Mouse (Mus musculus): Measurements from ENCODE around the gene Lmntd2. TPM values are rescaled to one million over a fixed set of nuclear protein-coding genes. Genes with fewer than 3 reads are reported as not detected.
A peak's percentile ranks its signal among the peaks of the same experiment; 100 is the strongest.

Lmntd2 gene
- total and polyA plus RNA-seq, 3 experiments: 0.49 to 1.6 (median 0.93) TPM

GRCm38 (mm10) chr7:141167901-141168517 is 45.9 kb downstream of the Lmntd2 start:
- H3K36me3 ChIP-seq (replicated peaks): peaks cover 42% of the 10 kb centered on the region

DNA sequence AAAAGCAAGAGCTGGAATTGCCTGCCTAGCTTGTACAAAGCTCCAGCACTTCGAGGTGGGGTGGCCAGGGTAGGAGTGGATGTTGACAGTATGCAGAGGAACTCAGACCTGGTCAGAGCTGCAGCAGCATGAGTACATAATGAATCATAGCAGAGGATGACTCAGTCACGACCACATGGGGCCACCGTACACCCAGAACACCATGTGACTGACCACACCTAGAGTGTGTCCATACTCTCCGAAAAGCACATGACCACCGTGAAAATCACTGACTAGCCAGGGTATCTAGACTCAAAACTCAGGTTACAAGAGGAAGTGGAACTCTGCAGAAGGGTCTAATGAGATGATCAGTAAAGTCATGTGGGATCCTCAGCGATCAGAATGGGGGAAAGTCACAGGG is 49.0 kb downstream of the Lmntd2 start:
- Histone ChIP-seq H3K4me1 (ENCODE audit: insufficient read depth, low read depth, low read length) (peaks cover 49% of the 10 kb centered on the region), H3K27me3 (ENCODE audit: insufficient read depth, low read length) (no peaks in the 10 kb centered on the region), H3K4me3 (ENCODE audit: low read depth, low read length) (no peak overlapping the region), H3K36me3 (replicated peaks) (peaks cover 73% of the 10 kb centered on the region), H3K9me3 (replicated peaks) (no peaks in the 10 kb centered on the region)
- ATAC-seq (ENCODE audit: extremely low read depth, insufficient number of reproducible peaks, low FRiP score, poor library complexity, severe bottlenecking) (peak; percentile 48; the same call in 1 of the 2 replicates), DNase-seq (ENCODE audit: low spot score) (no peak)
- no peak for TF ChIP-seq GATA1 (IDR thresholded peaks at IDR 0.05; ENCODE audit: borderline replicate concordance, low read length)
- no peak for TF ChIP-seq CTCF (IDR thresholded peaks at IDR 0.05; ENCODE audit: low read depth, low read length)
- TF ChIP-seq POLR2AphosphoS5 (IDR thresholded peaks at IDR 0.05; ENCODE audit: insufficient replicate concordance, low read depth, low read length): no peak
- no peak for TF ChIP-seq TAL1 (conservative IDR thresholded peaks at IDR 0.05; ENCODE audit: low read depth, low read length)
- TF ChIP-seq GATA2 (IDR thresholded peaks at IDR 0.05; ENCODE audit: borderline replicate concordance, low read depth, low read length): no peak

More at GRCm38 (mm10) chr7:141167901-141168517, 45.9 kb downstream of the Lmntd2 start:
- peaks cover 4% of the 10 kb centered on the region; the same call in 1 of the 2 replicates for H3K27me3 ChIP-seq (ENCODE audit: insufficient read depth, low read length)
- H3K4me1 ChIP-seq (ENCODE audit: insufficient read depth, low read depth, low read length): peaks cover 65% of the 10 kb centered on the region
- TF ChIP-seq GATA2 (IDR thresholded peaks at IDR 0.05; ENCODE audit: borderline replicate concordance, low read depth, low read length): no peak
- ATAC-seq (ENCODE audit: extremely low read depth, insufficient number of reproducible peaks, low FRiP score, poor library complexity, severe bottlenecking) (no peak), DNase-seq (ENCODE audit: low spot score) (peak; percentile 45)
- H3K4me3 ChIP-seq (ENCODE audit: low read depth, low read length): peak overlapping the region; percentile 72
- H3K9me3 ChIP-seq (replicated peaks): no peaks in the 10 kb centered on the region

GRCm38 (mm10) chr7:141164397-141164796 is 49.5 kb downstream of the Lmntd2 start:
- Histone ChIP-seq H3K9me3 (replicated peaks) (no peaks in the 10 kb centered on the region), H3K4me3 (ENCODE audit: low read depth, low read length) (no peak overlapping the region), H3K27me3 (ENCODE audit: insufficient read depth, low read length) (no peaks in the 10 kb centered on the region), H3K36me3 (replicated peaks) (peaks cover 76% of the 10 kb centered on the region), H3K4me1 (ENCODE audit: insufficient read depth, low read depth, low read length) (peaks cover 45% of the 10 kb centered on the region)
- ATAC-seq (ENCODE audit: extremely low read depth, insufficient number of reproducible peaks, low FRiP score, poor library complexity, severe bottlenecking): no peak
- TF ChIP-seq GATA2 (IDR thresholded peaks at IDR 0.05; ENCODE audit: borderline replicate concordance, low read depth, low read length): no peak
- TF ChIP-seq GATA1 (IDR thresholded peaks at IDR 0.05; ENCODE audit: borderline replicate concordance, low read length): no peak
- TF ChIP-seq POLR2AphosphoS5 (IDR thresholded peaks at IDR 0.05; ENCODE audit: insufficient replicate concordance, low read depth, low read length): no peak
- no peak for TF ChIP-seq CTCF (IDR thresholded peaks at IDR 0.05; ENCODE audit: low read depth, low read length)
- no peak for TF ChIP-seq TAL1 (conservative IDR thresholded peaks at IDR 0.05; ENCODE audit: low read depth, low read length)
- DNase-seq (ENCODE audit: low spot score): no peak

Other genes starting within 250 kb of the Lmntd2 start
Only the 20 nearest of the 29 such genes appear.
- not detected in 2 replicates for gene Ifitm6, start 196.2 kb downstream of the Lmntd2 start, total RNA-seq (2014; fragmentation: Nextera tagmentation)
- not detected in 2 replicates for gene Ifitm6, start 196.2 kb downstream of the Lmntd2 start, total RNA-seq (2017)
- not detected in 2 replicates for gene Ifitm6, start 196.2 kb downstream of the Lmntd2 start, polyA plus RNA-seq (2012)
- gene Gm17387, start 184.9 kb downstream of the Lmntd2 start, total RNA-seq (2014; fragmentation: Nextera tagmentation): not detected in 2 replicates
- gene Gm17387, start 184.9 kb downstream of the Lmntd2 start, total RNA-seq (2017): not detected in 2 replicates
- not detected in 2 replicates for gene Gm17387, start 184.9 kb downstream of the Lmntd2 start, polyA plus RNA-seq (2012)
- gene B4galnt4, start 153.0 kb downstream of the Lmntd2 start, total RNA-seq (2014; fragmentation: Nextera tagmentation): not detected in 2 replicates
- gene B4galnt4, start 153.0 kb downstream of the Lmntd2 start, total RNA-seq (2017): 0.06 TPM in 1 of 2 replicates, not detected in the other
- not detected in 2 replicates for gene B4galnt4, start 153.0 kb downstream of the Lmntd2 start, polyA plus RNA-seq (2012)
- gene Pkp3, start 135.9 kb downstream of the Lmntd2 start, total RNA-seq (2014; fragmentation: Nextera tagmentation): not detected in 2 replicates
- not detected in 2 replicates for gene Pkp3, start 135.9 kb downstream of the Lmntd2 start, total RNA-seq (2017)
- gene Pkp3, start 135.9 kb downstream of the Lmntd2 start, polyA plus RNA-seq (2012): not detected in 2 replicates
- gene Sigirr, start 113.5 kb downstream of the Lmntd2 start, total RNA-seq (2014; fragmentation: Nextera tagmentation): 2.9 and 6.7 TPM in 2 replicates
- 6.1 and 8.6 TPM in 2 replicates for gene Sigirr, start 113.5 kb downstream of the Lmntd2 start, total RNA-seq (2017)
- gene Sigirr, start 113.5 kb downstream of the Lmntd2 start, polyA plus RNA-seq (2012): 6.2 and 6.9 TPM in 2 replicates
- 0.23 TPM in 1 of 2 replicates, not detected in the other for gene Ano9, start 96.3 kb downstream of the Lmntd2 start, total RNA-seq (2014; fragmentation: Nextera tagmentation)
- gene Ano9, start 96.3 kb downstream of the Lmntd2 start, total RNA-seq (2017): 0.06 and 1.7 TPM in 2 replicates
- gene Ano9, start 96.3 kb downstream of the Lmntd2 start, polyA plus RNA-seq (2012): not detected in 2 replicates
- 10.2 and 43.3 TPM in 2 replicates for gene Ptdss2, start 91.7 kb downstream of the Lmntd2 start, total RNA-seq (2014; fragmentation: Nextera tagmentation)
- gene Ptdss2, start 91.7 kb downstream of the Lmntd2 start, total RNA-seq (2017): 3.9 and 4.5 TPM in 2 replicates
- gene Ptdss2, start 91.7 kb downstream of the Lmntd2 start, polyA plus RNA-seq (2012): 29.4 and 45.3 TPM in 2 replicates
- gene Rnh1, start 41.2 kb downstream of the Lmntd2 start, total RNA-seq (2014; fragmentation: Nextera tagmentation): 14.7 and 16.3 TPM in 2 replicates
- 40.6 and 51.8 TPM in 2 replicates for gene Rnh1, start 41.2 kb downstream of the Lmntd2 start, total RNA-seq (2017)
- gene Rnh1, start 41.2 kb downstream of the Lmntd2 start, polyA plus RNA-seq (2012): 3.0 and 12.6 TPM in 2 replicates
- gene Hras, start 20.1 kb downstream of the Lmntd2 start, total RNA-seq (2014; fragmentation: Nextera tagmentation): 30.3 and 32.7 TPM in 2 replicates
- 29.3 and 31.5 TPM in 2 replicates for gene Hras, start 20.1 kb downstream of the Lmntd2 start, total RNA-seq (2017)
- gene Hras, start 20.1 kb downstream of the Lmntd2 start, polyA plus RNA-seq (2012): 31.1 and 38.9 TPM in 2 replicates
- 2.3 and 2.8 TPM in 2 replicates for gene Lrrc56, start 19.9 kb downstream of the Lmntd2 start, total RNA-seq (2014; fragmentation: Nextera tagmentation)
- 1.3 and 2.7 TPM in 2 replicates for gene Lrrc56, start 19.9 kb downstream of the Lmntd2 start, total RNA-seq (2017)
- 3.3 and 4.0 TPM in 2 replicates for gene Lrrc56, start 19.9 kb downstream of the Lmntd2 start, polyA plus RNA-seq (2012)
- 15.6 and 51.8 TPM in 2 replicates for gene Rassf7, start 1.8 kb upstream of the Lmntd2 start, total RNA-seq (2014; fragmentation: Nextera tagmentation)
- 4.9 and 8.9 TPM in 2 replicates for gene Rassf7, start 1.8 kb upstream of the Lmntd2 start, total RNA-seq (2017)
- gene Rassf7, start 1.8 kb upstream of the Lmntd2 start, polyA plus RNA-seq (2012): 14.1 and 16.8 TPM in 2 replicates
- 73.1 and 77.4 TPM in 2 replicates for gene Phrf1, start 14.7 kb upstream of the Lmntd2 start, total RNA-seq (2014; fragmentation: Nextera tagmentation)
- 45.1 and 61.4 TPM in 2 replicates for gene Phrf1, start 14.7 kb upstream of the Lmntd2 start, total RNA-seq (2017)
- 159 and 173 TPM in 2 replicates for gene Phrf1, start 14.7 kb upstream of the Lmntd2 start, polyA plus RNA-seq (2012)
- 1.6 and 2.5 TPM in 2 replicates for gene Irf7, start 52.4 kb upstream of the Lmntd2 start, total RNA-seq (2014; fragmentation: Nextera tagmentation)
- gene Irf7, start 52.4 kb upstream of the Lmntd2 start, total RNA-seq (2017): 6.2 and 6.8 TPM in 2 replicates
- gene Irf7, start 52.4 kb upstream of the Lmntd2 start, polyA plus RNA-seq (2012): 12.9 and 17.6 TPM in 2 replicates
- not detected in 2 replicates for gene Cdhr5, start 62.7 kb upstream of the Lmntd2 start, total RNA-seq (2014; fragmentation: Nextera tagmentation)
- 0.05 TPM in 1 of 2 replicates, not detected in the other for gene Cdhr5, start 62.7 kb upstream of the Lmntd2 start, total RNA-seq (2017)
- not detected in 2 replicates for gene Cdhr5, start 62.7 kb upstream of the Lmntd2 start, polyA plus RNA-seq (2012)
- not detected in 2 replicates for gene Sct, start 65.1 kb upstream of the Lmntd2 start, total RNA-seq (2014; fragmentation: Nextera tagmentation)
- gene Sct, start 65.1 kb upstream of the Lmntd2 start, total RNA-seq (2017): not detected in 2 replicates
- gene Sct, start 65.1 kb upstream of the Lmntd2 start, polyA plus RNA-seq (2012): not detected in 2 replicates
- not detected in 2 replicates for gene Drd4, start 77.9 kb upstream of the Lmntd2 start, total RNA-seq (2014; fragmentation: Nextera tagmentation)
- gene Drd4, start 77.9 kb upstream of the Lmntd2 start, total RNA-seq (2017): 0.38 TPM in 1 of 2 replicates, not detected in the other
- not detected in 2 replicates for gene Drd4, start 77.9 kb upstream of the Lmntd2 start, polyA plus RNA-seq (2012)
- gene Deaf1, start 113.6 kb upstream of the Lmntd2 start, total RNA-seq (2014; fragmentation: Nextera tagmentation): 35.3 and 41.2 TPM in 2 replicates
- 22.9 and 27.0 TPM in 2 replicates for gene Deaf1, start 113.6 kb upstream of the Lmntd2 start, total RNA-seq (2017)
- 55.8 and 61.7 TPM in 2 replicates for gene Deaf1, start 113.6 kb upstream of the Lmntd2 start, polyA plus RNA-seq (2012)
- 22.5 and 24.4 TPM in 2 replicates for gene Tmem80, start 113.7 kb upstream of the Lmntd2 start, total RNA-seq (2014; fragmentation: Nextera tagmentation)
- gene Tmem80, start 113.7 kb upstream of the Lmntd2 start, total RNA-seq (2017): 18.0 and 18.3 TPM in 2 replicates
- 8.4 and 9.0 TPM in 2 replicates for gene Tmem80, start 113.7 kb upstream of the Lmntd2 start, polyA plus RNA-seq (2012)
- not detected in 2 replicates for gene Eps8l2, start 124.8 kb upstream of the Lmntd2 start, total RNA-seq (2014; fragmentation: Nextera tagmentation)
- gene Eps8l2, start 124.8 kb upstream of the Lmntd2 start, total RNA-seq (2017): 0.33 TPM in 1 of 2 replicates, not detected in the other
- gene Eps8l2, start 124.8 kb upstream of the Lmntd2 start, polyA plus RNA-seq (2012): not detected in 2 replicates
- 59.1 and 68.2 TPM in 2 replicates for gene Taldo1, start 178.1 kb upstream of the Lmntd2 start, total RNA-seq (2014; fragmentation: Nextera tagmentation)
- 514 and 659 TPM in 2 replicates for gene Taldo1, start 178.1 kb upstream of the Lmntd2 start, total RNA-seq (2017)
- 207 and 336 TPM in 2 replicates for gene Taldo1, start 178.1 kb upstream of the Lmntd2 start, polyA plus RNA-seq (2012)

All from G1E (cell line).